Mouse (Mus musculus): Measurements from ENCODE around the gene Mrgpra4. TPM values are rescaled to one million over a fixed set of nuclear protein-coding genes. Genes with fewer than 3 reads are reported as not detected.

The Mrgpra4 gene
- not detected for total RNA-seq (2021)
- long read RNA-seq, experiment 1: 0 reads
- long read RNA-seq, experiment 2: 0 reads

DNA sequence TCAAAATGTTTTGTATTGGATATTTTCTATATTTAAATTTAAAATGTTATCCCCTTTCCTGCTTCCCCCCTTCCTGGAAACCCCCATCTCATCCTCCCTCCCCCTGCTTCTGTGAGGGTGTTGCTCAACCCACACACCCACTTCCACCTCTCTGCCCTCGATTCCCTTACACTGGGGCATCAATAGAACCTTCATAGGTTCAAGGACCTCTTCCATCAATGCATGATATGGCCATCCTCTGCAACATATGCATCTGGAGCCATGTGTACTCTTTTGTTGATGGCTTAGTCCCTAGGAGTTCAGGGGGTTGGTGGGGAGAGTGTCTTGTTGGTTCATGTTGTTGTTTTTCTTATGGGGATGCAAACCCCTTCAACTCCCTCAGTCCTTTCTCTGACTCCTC is at the start of gene Mrgpra4:
TSS of gene Mrgpra4 (minus strand) at position 101 of the 400 bp plus-strand sequence.
- no peak for DNase-seq (ENCODE audit: low spot score in 2 of 2)

DNA sequence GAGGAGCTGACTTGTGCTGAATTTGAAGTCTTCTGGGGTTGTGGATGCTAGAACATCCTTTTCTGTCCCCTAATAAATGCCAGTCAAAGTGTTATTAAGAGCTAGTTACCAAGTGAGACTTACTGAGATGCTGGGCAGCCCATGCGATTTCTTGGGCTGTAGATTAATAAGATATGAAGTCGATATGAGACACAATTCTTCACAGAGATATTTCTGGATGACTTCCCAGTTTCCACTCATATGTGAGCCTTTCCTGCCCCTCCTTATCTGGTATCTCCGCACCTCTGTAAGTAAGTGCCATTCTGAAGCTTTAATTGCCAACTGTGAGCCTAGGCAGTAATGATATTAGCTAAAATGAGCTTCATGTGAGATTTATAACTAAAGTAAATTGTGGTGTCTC is 45.6 kb upstream of the Mrgpra4 start, which contains the start of gene Mrgprx1:
TSS of gene Mrgprx1 (minus strand) at position 101 of the 400 bp plus-strand sequence.
- no peak for DNase-seq (ENCODE audit: low spot score in 2 of 2)

DNA sequence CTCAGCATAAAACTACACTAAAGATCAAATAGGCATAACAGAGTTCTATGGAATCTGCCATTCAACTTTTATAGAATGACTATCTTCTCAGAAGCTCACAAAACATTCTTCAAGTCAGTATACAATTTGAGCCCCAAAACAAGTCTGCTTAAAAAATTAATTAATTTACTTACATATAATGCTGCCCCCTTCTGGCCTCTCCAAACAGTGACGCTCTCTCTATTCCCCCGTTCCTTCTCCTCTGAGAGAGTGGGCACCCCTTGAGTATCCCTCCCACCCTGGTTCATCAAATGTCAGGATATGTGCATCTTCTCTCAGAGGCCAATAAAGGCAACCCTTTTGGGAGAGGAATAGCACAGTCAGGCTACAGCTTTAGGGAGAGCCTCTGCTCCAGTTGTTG is 36.0 kb upstream of the Mrgpra4 start:
- DNase-seq (ENCODE audit: low spot score in 2 of 2): no peak

DNA sequence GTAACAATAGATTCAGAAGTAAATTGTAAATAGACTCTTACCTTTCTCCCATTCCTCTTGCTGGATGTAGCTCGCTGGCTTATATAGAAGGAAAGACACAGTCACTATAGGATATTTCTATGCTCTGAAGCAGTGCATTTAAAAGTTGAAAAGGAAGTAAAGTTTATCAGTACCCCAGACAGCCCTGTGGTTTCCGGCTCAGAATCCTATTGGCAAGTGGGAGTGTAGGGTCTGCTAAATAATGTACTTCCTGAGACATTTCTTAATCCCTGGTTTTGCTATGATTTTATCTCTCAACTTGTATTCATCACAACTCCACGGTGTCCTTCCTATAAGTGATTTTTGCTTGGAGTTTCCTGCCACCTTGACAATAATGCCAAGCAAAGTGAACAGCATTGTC is 13.8 kb upstream of the Mrgpra4 start:
- DNase-seq (ENCODE audit: low spot score in 2 of 2): no peak

DNA sequence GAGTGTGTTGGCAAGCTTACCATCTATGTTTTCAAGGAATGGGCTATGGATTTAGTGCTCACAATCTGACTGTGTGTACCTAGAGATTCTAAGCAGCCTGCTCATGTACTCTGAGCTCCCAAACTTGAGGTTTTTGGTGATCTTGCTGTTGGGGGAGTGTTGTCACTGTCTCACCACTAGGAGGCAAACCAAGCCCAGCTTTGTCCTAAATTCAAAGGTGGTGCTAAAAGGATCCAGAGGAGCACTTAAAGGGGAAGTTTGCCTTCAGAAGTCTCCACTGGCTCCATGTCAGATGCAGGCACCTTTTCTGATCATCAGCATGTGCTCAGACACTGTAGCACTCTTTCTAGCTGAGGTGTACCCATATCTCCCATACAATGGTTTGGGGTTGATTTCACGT is 4.9 kb upstream of the Mrgpra4 start:
- DNase-seq (ENCODE audit: low spot score in 2 of 2): no peak

Other genes starting within 250 kb of the Mrgpra4 start
- gene Mrgprx1, start 45.5 kb upstream of the Mrgpra4 start, total RNA-seq (2021): not detected
- not detected for gene Mrgprb5, start 186.9 kb upstream of the Mrgpra4 start, total RNA-seq (2021)
- gene Mrgprb4, start 217.2 kb upstream of the Mrgpra4 start, total RNA-seq (2021): not detected

Data from layer of hippocampus, postnatal 14 days (tissue).